Mouse (Mus musculus) embryonic facial prominence, embryonic 11.5 days (tissue): ENCODE data around the gene Ciart. TPM values are rescaled to one million over a fixed set of nuclear protein-coding genes. Genes with fewer than 3 reads are reported as not detected.

Experiments used
- ATAC-seq: fragments of 200-750 bp; cut with Nextera tagmentation; replicated peaks from 2 replicates; pipeline ENCODE4 v1.8.0; 2017; ENCODE audit warnings: low read depth; ENCODE audit not compliant: insufficient number of reproducible peaks, low FRiP score, low TSS enrichment
- DNase-seq: peaks from one replicate; pipeline ENCODE4 v3.0.0-alpha.2; 2015; ENCODE audit warnings: low spot score
- H3K27ac ChIP-seq: fragments of 300-500 bp; sonication (generic); replicated peaks from 2 replicates; pipeline ENCODE4 v1.5.1; 2014; ENCODE audit warnings: mild to moderate bottlenecking, low read depth, low read length, control low read depth
- H3K27me3 ChIP-seq: fragments of 300-500 bp; sonication (generic); 2 replicates; pipeline ENCODE4 v1.6.1; 2014; ENCODE audit warnings: mild to moderate bottlenecking, low read length, moderate library complexity, mixed read lengths; ENCODE audit not compliant: control insufficient read depth, insufficient read depth
- H3K36me3 ChIP-seq: fragments of 300-500 bp; sonication (generic); replicated peaks from 2 replicates; pipeline ENCODE4 v1.6.1; 2014; ENCODE audit warnings: low read depth, mild to moderate bottlenecking, low read length, moderate library complexity, mixed read lengths; ENCODE audit not compliant: control insufficient read depth, insufficient read depth
- H3K4me1 ChIP-seq: fragments of 300-500 bp; sonication (generic); 2 replicates; pipeline ENCODE4 v1.6.1; 2014; ENCODE audit warnings: low read length, mixed read lengths; ENCODE audit not compliant: control insufficient read depth, insufficient read depth
- H3K4me2 ChIP-seq: fragments of 300-500 bp; sonication (generic); 2 replicates; pipeline ENCODE4 v1.6.1; 2014; ENCODE audit warnings: low read depth, mild to moderate bottlenecking, control low read depth, low read length, moderate library complexity
- H3K4me3 ChIP-seq: fragments of 300-500 bp; sonication (generic); 2 replicates; pipeline ENCODE4 v1.5.1; 2014; ENCODE audit warnings: low read depth, low read length, control low read depth
- H3K9ac ChIP-seq: fragments of 300-500 bp; sonication (generic); replicated peaks from 2 replicates; pipeline ENCODE4 v1.6.1; 2014; ENCODE audit warnings: mild to moderate bottlenecking, control low read depth, low read length
- H3K9me3 ChIP-seq: fragments of 300-500 bp; sonication (generic); replicated peaks from 2 replicates; pipeline ENCODE4 v1.6.1; 2016; ENCODE audit warnings: mild to moderate bottlenecking, low read length, inconsistent platforms, mixed read lengths; ENCODE audit not compliant: control insufficient read depth
- WGBS: fragments of 180-500 bp; shearing (Covaris S2); extraction: QIAGEN DNeasy Blood & Tissue Kit; methylation state at CpG from one replicate; pipeline ENCODE4 v1.1.7; 2014; 5-methylcytosine and 5-hydroxymethylcytosine counted together
- polyA plus RNA-seq: library from polyadenylated mRNA; unstranded; fragments of >200 nt; fragmentation: Nextera tagmentation; extraction: Ambion mirVana; gene quantifications from 2 replicates; pipeline ENCODE4 v1.2.1, GENCODE M21; 2014

Gene Ciart
- polyA plus RNA-seq, 1 experiment from 2014 or later = 6.3 TPM

- Histone ChIP-seq H3K9ac (no peak overlapping the region), H3K4me1 (no peaks in the 10 kb centered on the region), H3K36me3 (peaks cover 18% of the 10 kb centered on the region), H3K4me2 (no peak overlapping the region), H3K27ac (no peak overlapping the region), H3K9me3 (no peaks in the 10 kb centered on the region), H3K4me3 (no peak overlapping the region), H3K27me3 (no peaks in the 10 kb centered on the region)
- WGBS = 96% methylated on average over 4 of the region's 4 CpGs
- ATAC-seq (no peak), DNase-seq (no peak)
These were observed 53.0 kb downstream of the Ciart start for GRCm38 (mm10) chr3:95829053-95829452.

Other genes starting within 250 kb of the Ciart start
- gene Mcl1, start 223.5 kb downstream of the Ciart start, polyA plus RNA-seq = 77.1 and 83.3 TPM in 2 replicates
- 0.55 and 0.71 TPM in 2 replicates for gene Adamtsl4, start 194.3 kb downstream of the Ciart start, polyA plus RNA-seq
- gene Ecm1, start 142.7 kb downstream of the Ciart start, polyA plus RNA-seq = 5.1 and 6.1 TPM in 2 replicates
- 47.7 and 53.1 TPM in 2 replicates for gene Tars2, start 122.0 kb downstream of the Ciart start, polyA plus RNA-seq
- 21.5 and 24.4 TPM in 2 replicates for gene Rprd2, start 63.4 kb downstream of the Ciart start, polyA plus RNA-seq
- gene Prpf3, start 26.4 kb downstream of the Ciart start, polyA plus RNA-seq = 69.4 and 70.6 TPM in 2 replicates
- 331 and 337 TPM in 2 replicates for gene Mrps21, start 10.7 kb downstream of the Ciart start, polyA plus RNA-seq
- gene BC028528, start 9.8 kb upstream of the Ciart start, polyA plus RNA-seq = 7.8 and 10.2 TPM in 2 replicates
- 31.8 and 33.3 TPM in 2 replicates for gene Aph1a, start 11.7 kb upstream of the Ciart start, polyA plus RNA-seq
- gene Car14, start 22.4 kb upstream of the Ciart start, polyA plus RNA-seq = 67.8 and 80.0 TPM in 2 replicates
- 120 and 128 TPM in 2 replicates for gene Anp32e, start 47.0 kb upstream of the Ciart start, polyA plus RNA-seq
- 63.1 and 64.8 TPM in 2 replicates for gene Plekho1, start 113.8 kb upstream of the Ciart start, polyA plus RNA-seq
- 20.7 and 21.3 TPM in 2 replicates for gene Vps45, start 176.2 kb upstream of the Ciart start, polyA plus RNA-seq
- 10.7 and 12.1 TPM in 2 replicates for gene Otud7b, start 222.3 kb upstream of the Ciart start, polyA plus RNA-seq